Mouse (Mus musculus): Measurements from ENCODE around the gene Scyl3. TPM values are rescaled to one million over a fixed set of nuclear protein-coding genes. Genes with fewer than 3 reads are reported as not detected.

Gene Scyl3
- 16.1 and 16.7 TPM in 2 replicates for polyA plus RNA-seq (2012; rRNA removed)

- no peak for DNase-seq (ENCODE audit: low spot score)
These were observed at the start of gene Scyl3 for GRCm38 (mm10) chr1:163928846-163929245. Gene Scyl3 (plus strand): TSS chr1:163929100.

- no peak for DNase-seq (ENCODE audit: low spot score)
These were observed 39.3 kb upstream of the Scyl3 start for GRCm38 (mm10) chr1:163889629-163890028.

- DNase-seq (ENCODE audit: low spot score) = no peak
These were observed 35.6 kb upstream of the Scyl3 start for GRCm38 (mm10) chr1:163893294-163893693.

GRCm38 (mm10) chr1:163893774-163894527, 34.9 kb upstream of the Scyl3 start:
- no peak for DNase-seq (ENCODE audit: low spot score)

GRCm38 (mm10) chr1:163898291-163898764, 30.6 kb upstream of the Scyl3 start:
- DNase-seq (ENCODE audit: low spot score) = no peak

GRCm38 (mm10) chr1:163899575-163899974, 29.3 kb upstream of the Scyl3 start:
- no peak for DNase-seq (ENCODE audit: low spot score)

GRCm38 (mm10) chr1:163900168-163900567, 28.7 kb upstream of the Scyl3 start:
- DNase-seq (ENCODE audit: low spot score) = no peak

- DNase-seq (ENCODE audit: low spot score) = no peak
These were observed 25.5 kb upstream of the Scyl3 start for GRCm38 (mm10) chr1:163903411-163903810.

GRCm38 (mm10) chr1:163907007-163907811, 21.7 kb upstream of the Scyl3 start:
- no peak for DNase-seq (ENCODE audit: low spot score)

- DNase-seq (ENCODE audit: low spot score) = no peak
These were observed 20.5 kb upstream of the Scyl3 start for GRCm38 (mm10) chr1:163908389-163908788.

GRCm38 (mm10) chr1:163910343-163910742, 18.6 kb upstream of the Scyl3 start:
- no peak for DNase-seq (ENCODE audit: low spot score)

- no peak for DNase-seq (ENCODE audit: low spot score)
These were observed 18.1 kb upstream of the Scyl3 start for GRCm38 (mm10) chr1:163910785-163911184.

- no peak for DNase-seq (ENCODE audit: low spot score)
These were observed 16.9 kb upstream of the Scyl3 start for GRCm38 (mm10) chr1:163911981-163912380.

GRCm38 (mm10) chr1:163917349-163918160, 11.3 kb upstream of the Scyl3 start:
- no peak for DNase-seq (ENCODE audit: low spot score)

GRCm38 (mm10) chr1:163924093-163924492, 4.8 kb upstream of the Scyl3 start:
- no peak for DNase-seq (ENCODE audit: low spot score)

GRCm38 (mm10) chr1:163929636-163930457, 947 bp downstream of the Scyl3 start:
- DNase-seq (ENCODE audit: low spot score) = peak; percentile 83

- no peak for DNase-seq (ENCODE audit: low spot score)
These were observed 1.5 kb downstream of the Scyl3 start for GRCm38 (mm10) chr1:163930458-163930794.

- no peak for DNase-seq (ENCODE audit: low spot score)
These were observed 2.9 kb downstream of the Scyl3 start for GRCm38 (mm10) chr1:163931801-163932200.

GRCm38 (mm10) chr1:163934591-163934990, 5.7 kb downstream of the Scyl3 start:
- DNase-seq (ENCODE audit: low spot score) = no peak

- DNase-seq (ENCODE audit: low spot score) = no peak
These were observed 13.2 kb downstream of the Scyl3 start for GRCm38 (mm10) chr1:163942056-163942455.

GRCm38 (mm10) chr1:163953396-163953795, 24.5 kb downstream of the Scyl3 start:
- no peak for DNase-seq (ENCODE audit: low spot score)
